Mouse (Mus musculus): ENCODE results near the gene Ric1. TPM values are rescaled to one million over a fixed set of nuclear protein-coding genes. Genes with fewer than 3 reads are reported as not detected.

Ric1 gene
- polyA plus RNA-seq, 1 experiment from 2014 or later: 13.5 TPM

DNA sequence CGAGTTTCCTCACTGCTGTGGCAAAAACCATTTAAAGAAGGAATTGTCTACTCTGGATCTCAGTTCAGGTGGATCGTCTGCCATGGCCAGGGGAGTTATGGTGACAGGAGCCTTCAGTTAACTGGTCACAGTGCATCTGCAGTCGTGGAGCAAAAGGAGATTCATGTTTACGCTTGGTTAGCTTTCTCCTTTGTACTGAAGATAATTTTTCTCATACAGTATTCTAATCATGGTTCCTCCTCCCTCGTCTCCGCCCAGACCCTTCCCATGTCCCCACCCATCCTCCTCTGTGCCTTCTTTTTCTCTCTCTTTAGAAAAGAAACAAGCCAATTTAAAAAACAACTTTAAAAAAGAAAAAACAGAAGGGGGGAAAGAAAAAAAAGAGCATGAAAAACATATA lies 40.5 kb upstream of the Ric1 start:
- Histone ChIP-seq H3K4me2 (ENCODE audit: low read length) (no peak overlapping the region), H3K27ac (no peak overlapping the region), H3K9ac (ENCODE audit: low read depth, low read length) (no peak overlapping the region), H3K27me3 (ENCODE audit: insufficient read depth, low read length) (no peaks in the 10 kb centered on the region), H3K4me3 (replicated peaks; ENCODE audit: low read depth, low read length) (no peak overlapping the region), H3K36me3 (ENCODE audit: insufficient read depth, low read length) (no peaks in the 10 kb centered on the region), H3K9me3 (replicated peaks; ENCODE audit: low read length) (no peaks in the 10 kb centered on the region), H3K4me1 (replicated peaks; ENCODE audit: insufficient read depth, low read length) (no peaks in the 10 kb centered on the region)
- no peak for DNase-seq (ENCODE audit: low spot score)
- TF ChIP-seq CTCF (IDR thresholded peaks at IDR 0.05; ENCODE audit: low read depth): no peak
- no peak for ATAC-seq (replicated peaks; ENCODE audit: low FRiP score, low read depth)
- WGBS: 73% methylated on average over 6 of the region's 6 CpGs

GRCm38 (mm10) chr19:29482148-29482547 lies 39.9 kb upstream of the Ric1 start:
- DNase-seq (ENCODE audit: low spot score) (no peak), ATAC-seq (replicated peaks; ENCODE audit: low FRiP score, low read depth) (no peak)

DNA sequence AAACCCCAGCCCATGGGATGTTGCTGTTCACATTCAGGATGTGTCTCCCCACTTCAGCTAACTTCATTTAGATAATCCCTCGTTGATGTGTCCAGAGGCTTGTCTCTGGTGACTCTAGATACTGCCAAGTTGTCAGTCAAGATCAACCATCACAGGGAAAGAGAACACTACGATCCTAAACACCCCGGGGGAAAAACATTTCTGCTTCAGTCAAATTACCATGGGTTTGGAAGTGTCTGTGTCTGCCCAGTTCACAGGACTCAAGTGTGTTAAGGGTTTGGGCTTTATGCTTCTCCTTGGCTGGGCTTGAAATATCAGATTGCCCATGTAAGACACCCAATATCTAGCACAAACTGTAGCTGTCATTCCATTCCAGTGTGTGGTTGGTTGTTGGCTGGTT lies 39.4 kb upstream of the Ric1 start:
- Histone ChIP-seq H3K27me3 (ENCODE audit: insufficient read depth, low read length) (no peaks in the 10 kb centered on the region), H3K36me3 (ENCODE audit: insufficient read depth, low read length) (no peaks in the 10 kb centered on the region), H3K27ac (no peak overlapping the region), H3K9me3 (replicated peaks; ENCODE audit: low read length) (no peaks in the 10 kb centered on the region), H3K4me2 (ENCODE audit: low read length) (no peak overlapping the region), H3K9ac (ENCODE audit: low read depth, low read length) (no peak overlapping the region), H3K4me1 (replicated peaks; ENCODE audit: insufficient read depth, low read length) (no peaks in the 10 kb centered on the region), H3K4me3 (replicated peaks; ENCODE audit: low read depth, low read length) (no peak overlapping the region)
- DNase-seq (ENCODE audit: low spot score): no peak
- no peak for TF ChIP-seq CTCF (IDR thresholded peaks at IDR 0.05; ENCODE audit: low read depth)
- ATAC-seq (replicated peaks; ENCODE audit: low FRiP score, low read depth): no peak
- 67% methylated on average over 3 of the region's 3 CpGs for WGBS

More at GRCm38 (mm10) chr19:29482148-29482547, 39.9 kb upstream of the Ric1 start:
- no peak overlapping the region for H3K4me2 ChIP-seq (ENCODE audit: low read length)
- no peak for TF ChIP-seq CTCF (IDR thresholded peaks at IDR 0.05; ENCODE audit: low read depth)
- H3K4me3 ChIP-seq (replicated peaks; ENCODE audit: low read depth, low read length): no peak overlapping the region
- no peaks in the 10 kb centered on the region for H3K9me3 ChIP-seq (replicated peaks; ENCODE audit: low read length)
- no peaks in the 10 kb centered on the region for H3K27me3 ChIP-seq (ENCODE audit: insufficient read depth, low read length)
- no peaks in the 10 kb centered on the region for H3K36me3 ChIP-seq (ENCODE audit: insufficient read depth, low read length)
- no peak overlapping the region for H3K27ac ChIP-seq
- WGBS: 82% methylated on average over 5 of the region's 5 CpGs
- H3K4me1 ChIP-seq (replicated peaks; ENCODE audit: insufficient read depth, low read length): no peaks in the 10 kb centered on the region
- H3K9ac ChIP-seq (ENCODE audit: low read depth, low read length): no peak overlapping the region

DNA sequence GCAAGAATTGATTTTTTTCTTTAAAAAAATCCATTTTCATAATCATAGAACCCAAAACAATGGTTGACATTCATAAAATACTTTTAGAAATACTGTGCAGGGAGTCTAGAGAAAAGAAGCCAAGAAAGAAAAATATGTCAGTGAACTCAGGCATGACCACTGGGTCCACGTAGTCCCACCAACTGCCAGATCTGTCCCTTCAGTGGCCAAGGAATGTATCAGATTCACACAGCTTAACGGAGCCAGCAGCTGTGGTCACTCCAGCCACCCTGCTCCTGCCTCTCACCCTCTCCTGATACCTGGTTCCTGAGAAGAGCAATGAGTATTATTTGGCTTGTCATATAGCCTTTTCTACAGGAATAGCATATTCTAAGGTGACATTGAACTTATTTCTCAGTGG lies 38.7 kb upstream of the Ric1 start:
- Histone ChIP-seq H3K27ac (no peak overlapping the region), H3K4me2 (ENCODE audit: low read length) (no peak overlapping the region), H3K4me3 (replicated peaks; ENCODE audit: low read depth, low read length) (no peak overlapping the region), H3K9ac (ENCODE audit: low read depth, low read length) (no peak overlapping the region), H3K36me3 (ENCODE audit: insufficient read depth, low read length) (no peaks in the 10 kb centered on the region), H3K27me3 (ENCODE audit: insufficient read depth, low read length) (no peaks in the 10 kb centered on the region), H3K4me1 (replicated peaks; ENCODE audit: insufficient read depth, low read length) (no peaks in the 10 kb centered on the region), H3K9me3 (replicated peaks; ENCODE audit: low read length) (no peaks in the 10 kb centered on the region)
- DNase-seq (ENCODE audit: low spot score): peak; percentile 21
- WGBS: 35% methylated on average over 2 of the region's 2 CpGs
- no peak; the same call in 1 of the 2 replicates for ATAC-seq (replicated peaks; ENCODE audit: low FRiP score, low read depth)
- no peak for TF ChIP-seq CTCF (IDR thresholded peaks at IDR 0.05; ENCODE audit: low read depth)

- Histone ChIP-seq H3K4me2 (ENCODE audit: low read length) (no peak overlapping the region), H3K36me3 (ENCODE audit: insufficient read depth, low read length) (no peaks in the 10 kb centered on the region), H3K27ac (no peak overlapping the region), H3K4me1 (replicated peaks; ENCODE audit: insufficient read depth, low read length) (no peaks in the 10 kb centered on the region), H3K4me3 (replicated peaks; ENCODE audit: low read depth, low read length) (no peak overlapping the region), H3K9ac (ENCODE audit: low read depth, low read length) (no peak overlapping the region), H3K27me3 (ENCODE audit: insufficient read depth, low read length) (no peaks in the 10 kb centered on the region), H3K9me3 (replicated peaks; ENCODE audit: low read length) (no peaks in the 10 kb centered on the region)
- DNase-seq (ENCODE audit: low spot score) (no peak), ATAC-seq (replicated peaks; ENCODE audit: low FRiP score, low read depth) (no peak)
- 48% methylated on average over 2 of the region's 2 CpGs for WGBS
- no peak for TF ChIP-seq CTCF (IDR thresholded peaks at IDR 0.05; ENCODE audit: low read depth)
Measured at GRCm38 (mm10) chr19:29484537-29484936, 37.5 kb upstream of the Ric1 start.

DNA sequence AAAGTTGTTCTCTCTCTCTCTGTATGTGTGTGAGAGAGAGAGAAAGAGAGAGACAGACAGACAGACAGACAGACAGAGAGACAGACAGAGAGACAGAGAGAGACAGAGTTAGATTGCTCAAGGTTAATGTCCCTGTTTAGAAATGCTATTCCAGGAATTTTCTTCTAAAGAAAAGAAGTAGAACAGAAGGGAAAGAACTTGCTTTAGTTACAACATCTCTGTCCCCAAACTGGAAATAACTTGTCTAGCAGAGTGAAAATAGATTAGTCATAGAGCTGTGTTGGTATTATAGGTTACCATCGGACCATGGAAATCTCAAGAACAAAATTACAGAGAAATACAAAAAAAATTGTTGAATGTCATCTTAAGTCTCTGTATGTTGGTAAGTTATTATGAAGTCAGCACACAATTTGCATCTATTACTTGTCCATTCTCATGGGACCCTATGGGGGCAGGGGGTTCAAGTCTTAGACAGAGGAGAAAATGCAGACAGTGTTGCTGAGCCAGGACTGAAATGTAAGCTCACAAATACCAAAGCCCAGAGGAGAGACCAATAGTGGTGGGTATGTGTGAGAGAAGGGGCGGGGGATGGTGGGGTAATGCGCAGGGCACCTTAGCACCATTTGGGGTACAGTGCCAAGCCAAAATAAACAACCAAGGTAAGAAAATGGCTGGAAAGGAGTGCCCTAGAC lies 36.7 kb upstream of the Ric1 start:
- Histone ChIP-seq H3K27ac (no peak overlapping the region), H3K9me3 (replicated peaks; ENCODE audit: low read length) (no peaks in the 10 kb centered on the region), H3K4me1 (replicated peaks; ENCODE audit: insufficient read depth, low read length) (no peaks in the 10 kb centered on the region), H3K27me3 (ENCODE audit: insufficient read depth, low read length) (no peaks in the 10 kb centered on the region), H3K9ac (ENCODE audit: low read depth, low read length) (no peak overlapping the region), H3K4me3 (replicated peaks; ENCODE audit: low read depth, low read length) (no peak overlapping the region), H3K36me3 (ENCODE audit: insufficient read depth, low read length) (no peaks in the 10 kb centered on the region), H3K4me2 (ENCODE audit: low read length) (no peak overlapping the region)
- ATAC-seq (replicated peaks; ENCODE audit: low FRiP score, low read depth) (no peak), DNase-seq (ENCODE audit: low spot score) (no peak)
- no peak for TF ChIP-seq CTCF (IDR thresholded peaks at IDR 0.05; ENCODE audit: low read depth)
- 87% methylated on average over 3 of the region's 3 CpGs for WGBS

Data from kidney, postnatal 0 days (tissue).